Mouse (Mus musculus) intestine, embryonic 16.5 days (tissue): Measurements from ENCODE around the gene Itih4. TPM values are rescaled to one million over a fixed set of nuclear protein-coding genes. Genes with fewer than 3 reads are reported as not detected.

Experiments used
- ATAC-seq: fragments of 200-750 bp; cut with Nextera tagmentation; 2 replicates; pipeline ENCODE4 v1.8.0; 2017; ENCODE audit warnings: moderate TSS enrichment, moderate library complexity
- H3K27ac ChIP-seq: fragments of 300-500 bp; sonication (generic); 2 replicates; pipeline ENCODE4 v1.5.1; 2014; ENCODE audit warnings: mild to moderate bottlenecking, low read length
- H3K27me3 ChIP-seq: fragments of 300-500 bp; sonication (generic); replicated peaks from 2 replicates; pipeline ENCODE4 v1.6.1; 2014; ENCODE audit warnings: low read length, control low read depth, mixed read lengths; ENCODE audit not compliant: control insufficient read depth, insufficient read depth
- H3K36me3 ChIP-seq: fragments of 300-500 bp; sonication (generic); 2 replicates; pipeline ENCODE4 v1.6.1; 2014; ENCODE audit warnings: low read length, control low read depth; ENCODE audit not compliant: control insufficient read depth, insufficient read depth
- H3K4me1 ChIP-seq: fragments of 300-500 bp; sonication (generic); 2 replicates; pipeline ENCODE4 v1.6.1; 2014; ENCODE audit warnings: low read length, control low read depth, mixed read lengths; ENCODE audit not compliant: control insufficient read depth, insufficient read depth
- H3K4me2 ChIP-seq: fragments of 300-500 bp; sonication (generic); 2 replicates; pipeline ENCODE4 v1.6.1; 2014; ENCODE audit warnings: low read depth, low read length, control low read depth
- H3K4me3 ChIP-seq: fragments of 300-500 bp; sonication (generic); 2 replicates; pipeline ENCODE4 v1.5.1; 2014; ENCODE audit warnings: mild to moderate bottlenecking, low read length
- H3K9ac ChIP-seq: fragments of 300-500 bp; sonication (generic); 2 replicates; pipeline ENCODE4 v1.6.1; 2014; ENCODE audit warnings: low read depth, low read length
- H3K9me3 ChIP-seq: fragments of 300-500 bp; sonication (generic); 2 replicates; pipeline ENCODE4 v1.6.1; 2016; ENCODE audit warnings: low read length, control low read depth; ENCODE audit not compliant: control insufficient read depth
- WGBS: fragments of 180-500 bp; shearing (Covaris S2); extraction: QIAGEN DNeasy Blood & Tissue Kit; methylation state at CpG from one replicate; pipeline ENCODE4 v1.1.7; 2014; 5-methylcytosine and 5-hydroxymethylcytosine counted together
- polyA plus RNA-seq: library from polyadenylated mRNA; unstranded; fragments of >200 nt; fragmentation: Nextera tagmentation; extraction: Ambion mirVana; gene quantifications from 2 replicates; pipeline ENCODE4 v1.2.1, GENCODE M21; 2015

Gene Itih4
- polyA plus RNA-seq, 1 experiment from 2014 or later: 3.1 TPM

- Histone ChIP-seq H3K4me3 (no peak overlapping the region), H3K27ac (no peak overlapping the region), H3K9me3 (no peaks in the 10 kb centered on the region), H3K9ac (no peak overlapping the region), H3K4me1 (no peaks in the 10 kb centered on the region), H3K27me3 (no peaks in the 10 kb centered on the region), H3K4me2 (no peak overlapping the region), H3K36me3 (no peaks in the 10 kb centered on the region)
- WGBS: 71% methylated on average over 2 of the region's 2 CpGs
- ATAC-seq: no peak
These were observed 58.5 kb downstream of the Itih4 start for GRCm38 (mm10) chr14:30944745-30945144.

GRCm38 (mm10) chr14:30949986-30950385 is 63.7 kb downstream of the Itih4 start:
- 85% methylated on average over 10 of the region's 10 CpGs for whole genome bisulfite sequencing
- peaks cover 3% of the 10 kb centered on the region; the same call in 1 of the 2 replicates for H3K4me1 ChIP-seq
- no peak overlapping the region for H3K4me3 ChIP-seq
- no peak overlapping the region for H3K27ac ChIP-seq
- H3K27me3 ChIP-seq: no peaks in the 10 kb centered on the region
- H3K9ac ChIP-seq: no peak overlapping the region
- no peak for ATAC-seq
- no peaks in the 10 kb centered on the region for H3K36me3 ChIP-seq
- H3K4me2 ChIP-seq: no peak overlapping the region
- H3K9me3 ChIP-seq: no peaks in the 10 kb centered on the region

- no peaks in the 10 kb centered on the region for H3K36me3 ChIP-seq
- no peaks in the 10 kb centered on the region for H3K9me3 ChIP-seq
- peak within 1 kb of the TSS; percentile 90 for H3K9ac ChIP-seq
- H3K4me2 ChIP-seq: peak within 1 kb of the TSS; percentile 72
- peak within 1 kb of the TSS; percentile 92 for H3K4me3 ChIP-seq
- WGBS: under 1% methylated on average over 57 of the region's 57 CpGs
- H3K27me3 ChIP-seq: no peaks in the 10 kb centered on the region
- peaks cover 3% of the 10 kb centered on the region; the same call in 1 of the 2 replicates for H3K4me1 ChIP-seq
- H3K27ac ChIP-seq: 0 out of 2 replicates have a peak within 1 kb of the TSS, but pooled peaks have one; percentile 61
- peak; percentile 99 for ATAC-seq
These were observed 65.0 kb downstream of the Itih4 start, which contains the start of gene Nek4 for GRCm38 (mm10) chr14:30951154-30951825. Gene Nek4, plus strand, starts transcription at chr14:30951377.

Other genes starting within 250 kb of the Itih4 start
- 13.3 and 14.7 TPM in 2 replicates for gene Rft1, start 232.1 kb upstream of the Itih4 start, polyA plus RNA-seq
- 9.7 and 11.1 TPM in 2 replicates for gene Sfmbt1, start 171.6 kb upstream of the Itih4 start, polyA plus RNA-seq
- gene Tmem110, start 60.9 kb upstream of the Itih4 start, polyA plus RNA-seq: 18.6 and 20.6 TPM in 2 replicates
- gene Mustn1, start 7.3 kb upstream of the Itih4 start, polyA plus RNA-seq: 8.8 and 10.6 TPM in 2 replicates
- gene Itih3, start 37.3 kb downstream of the Itih4 start, polyA plus RNA-seq: 3.6 and 8.1 TPM in 2 replicates
- 0.51 and 1.1 TPM in 2 replicates for gene Itih1, start 56.8 kb downstream of the Itih4 start, polyA plus RNA-seq
- 8.4 TPM in 2 replicates for gene Nek4, start 64.9 kb downstream of the Itih4 start, polyA plus RNA-seq
- 35.5 and 38.7 TPM in 2 replicates for gene Glt8d1, start 114.9 kb downstream of the Itih4 start, polyA plus RNA-seq
- gene Spcs1, start 115.2 kb downstream of the Itih4 start, polyA plus RNA-seq: 390 and 392 TPM in 2 replicates
- 74.1 and 79.2 TPM in 2 replicates for gene Pbrm1, start 132.7 kb downstream of the Itih4 start, polyA plus RNA-seq
- gene Gnl3, start 132.7 kb downstream of the Itih4 start, polyA plus RNA-seq: 96.5 and 107 TPM in 2 replicates
- 87.6 and 92.2 TPM in 2 replicates for gene Smim4, start 242.5 kb downstream of the Itih4 start, polyA plus RNA-seq
- 205 and 208 TPM in 2 replicates for gene Nt5dc2, start 244.6 kb downstream of the Itih4 start, polyA plus RNA-seq